Mouse (Mus musculus): ENCODE results near the gene Ccdc114. TPM values are rescaled to one million over a fixed set of nuclear protein-coding genes. Genes with fewer than 3 reads are reported as not detected.

The Ccdc114 gene
- polyA plus RNA-seq (2014; fragmentation: Illumina TruSeq; extraction: RNeasy Lipid Tissue Mini Kit (QIAGEN cat#74804); ENCODE audit: low read depth, low replicate concordance), result 1.2 TPM

DNA sequence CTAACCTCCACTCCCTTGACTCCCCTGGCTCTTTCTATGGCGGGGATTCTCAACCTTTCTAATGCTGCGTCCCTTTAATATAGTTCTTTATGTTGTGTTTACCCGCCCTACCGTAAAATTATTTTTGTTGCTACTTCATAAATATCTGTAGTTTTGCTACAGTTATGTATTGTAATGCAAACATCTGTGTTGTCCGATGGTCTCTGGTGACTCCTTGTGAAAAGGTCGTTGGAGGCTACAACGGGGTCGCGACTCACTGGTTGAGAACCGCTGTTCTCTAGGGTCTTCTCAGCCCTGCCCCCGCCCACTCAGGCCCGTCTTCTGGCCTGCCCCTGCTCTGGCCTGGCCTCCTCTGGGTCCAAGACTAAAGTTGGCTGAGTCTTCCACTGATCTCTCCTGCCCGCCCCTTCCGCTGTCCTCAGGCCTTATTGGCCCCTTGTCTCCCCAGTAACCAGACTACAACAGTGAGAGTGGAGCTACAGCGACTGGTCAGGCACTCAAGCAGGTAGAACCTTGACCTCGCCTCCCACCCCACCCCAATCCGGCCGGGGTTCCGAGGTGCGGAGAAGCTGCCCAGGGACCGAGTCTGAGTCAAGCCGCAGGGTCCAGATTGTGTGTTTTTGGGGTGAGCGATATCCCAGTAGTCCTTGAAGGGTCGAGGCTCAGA, at the start of gene Ccdc114:
Ccdc114 (plus strand) TSS at position 311 of the 667 bp plus-strand sequence.

DNA sequence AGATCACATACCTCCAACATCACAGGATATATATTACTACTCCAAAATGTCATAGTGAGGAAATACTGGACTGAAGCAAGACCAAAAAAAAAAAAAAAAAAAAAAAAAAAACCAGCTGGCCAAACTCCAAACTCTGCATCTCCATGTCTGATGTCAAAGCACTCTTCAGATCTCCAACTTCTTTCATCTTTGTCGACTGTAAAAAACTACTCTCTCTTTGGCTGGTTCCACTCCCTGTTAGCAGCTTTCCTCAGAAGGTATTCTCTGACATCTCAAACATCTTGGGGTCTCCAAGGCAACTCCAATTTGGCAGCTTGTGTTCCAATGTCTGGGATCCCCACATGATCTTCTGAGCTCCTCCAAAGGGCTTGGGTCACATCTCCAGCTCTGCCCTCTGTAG, 45.6 kb upstream of the Ccdc114 start, which contains the start of gene Grin2d:
Grin2d (minus strand) TSS at position 101 of the 400 bp plus-strand sequence.

DNA sequence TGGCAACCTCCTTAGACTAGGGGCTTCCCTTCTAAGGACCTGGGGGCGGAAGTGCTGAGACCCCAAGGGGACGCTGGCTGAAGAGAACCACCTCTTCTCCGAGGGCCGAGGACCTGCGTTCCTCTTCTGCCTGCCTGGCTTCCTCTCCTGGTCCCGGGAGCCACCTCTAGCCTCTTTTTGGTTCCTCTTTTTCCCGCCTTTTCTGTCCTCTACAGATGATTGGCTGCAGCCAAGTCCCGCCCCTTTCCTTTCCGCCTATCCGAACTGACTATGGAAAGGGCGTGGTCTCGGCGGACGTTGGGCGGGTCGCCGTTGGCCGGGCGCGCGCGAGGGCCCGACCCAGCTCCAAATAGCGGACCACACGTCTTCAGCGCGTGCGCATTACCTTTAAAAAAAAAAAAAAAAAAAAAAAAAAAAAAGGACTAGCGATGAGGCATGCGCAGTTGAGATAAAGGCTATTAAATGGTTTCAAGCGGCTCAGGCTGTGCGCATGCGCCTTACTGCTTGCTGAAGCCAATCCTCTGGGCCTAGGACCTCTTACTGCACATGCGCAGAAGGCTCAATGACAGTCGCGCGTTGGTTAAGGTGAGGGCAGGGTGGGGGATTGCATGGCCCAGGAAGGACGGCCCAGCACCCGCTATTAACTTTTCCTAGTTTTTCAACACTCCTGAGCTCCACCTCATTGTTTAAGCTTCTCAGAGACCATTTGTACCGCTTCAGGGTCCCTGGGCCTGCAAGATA, 27.2 kb upstream of the Ccdc114 start, which contains the start of the genes Syngr4 and Tmem143:
Syngr4 (minus strand) TSS at position 198 of the 741 bp plus-strand sequence.
Tmem143 (plus strand) TSS at position 425 of the 741 bp plus-strand sequence.

DNA sequence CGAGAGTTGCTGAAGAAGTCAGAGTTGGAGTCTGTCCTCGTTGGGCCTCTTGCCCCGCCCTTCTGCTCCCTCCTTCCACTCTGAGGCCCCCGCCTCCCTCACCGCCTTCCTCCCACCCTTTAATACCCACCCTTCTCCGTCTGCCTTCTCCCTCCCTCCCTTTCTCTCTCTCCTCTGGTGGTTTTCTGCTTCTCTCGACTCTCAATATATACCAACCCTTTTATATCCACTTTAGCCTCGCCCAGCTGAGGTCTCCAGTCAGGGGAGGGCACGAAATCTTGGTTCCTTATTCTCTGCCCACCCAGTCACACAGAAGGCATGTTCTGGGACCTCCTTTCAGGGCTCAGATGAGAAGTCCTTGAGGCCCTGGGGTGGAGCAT, 2.6 kb upstream of the Ccdc114 start, which contains the start of gene Emp3:
Emp3 (minus strand) TSS at position 163 of the 380 bp plus-strand sequence.

Other genes starting within 250 kb of the Ccdc114 start
- gene Ntn5, start 240.1 kb upstream of the Ccdc114 start, polyA plus RNA-seq (2014; fragmentation: Illumina TruSeq; extraction: RNeasy Lipid Tissue Mini Kit (QIAGEN cat#74804); ENCODE audit: low read depth, low replicate concordance), result not detected
- gene Sec1, start 229.7 kb upstream of the Ccdc114 start, polyA plus RNA-seq (2014; fragmentation: Illumina TruSeq; extraction: RNeasy Lipid Tissue Mini Kit (QIAGEN cat#74804); ENCODE audit: low read depth, low replicate concordance), result not detected
- not detected for gene Car11, start 224.2 kb upstream of the Ccdc114 start, polyA plus RNA-seq (2014; fragmentation: Illumina TruSeq; extraction: RNeasy Lipid Tissue Mini Kit (QIAGEN cat#74804); ENCODE audit: low read depth, low replicate concordance)
- gene Dbp, start 219.0 kb upstream of the Ccdc114 start, polyA plus RNA-seq (2014; fragmentation: Illumina TruSeq; extraction: RNeasy Lipid Tissue Mini Kit (QIAGEN cat#74804); ENCODE audit: low read depth, low replicate concordance), result 2.9 TPM
- 2.1 TPM for gene Rpl18, start 208.6 kb upstream of the Ccdc114 start, polyA plus RNA-seq (2014; fragmentation: Illumina TruSeq; extraction: RNeasy Lipid Tissue Mini Kit (QIAGEN cat#74804); ENCODE audit: low read depth, low replicate concordance)
- gene Sphk2, start 206.1 kb upstream of the Ccdc114 start, polyA plus RNA-seq (2014; fragmentation: Illumina TruSeq; extraction: RNeasy Lipid Tissue Mini Kit (QIAGEN cat#74804); ENCODE audit: low read depth, low replicate concordance), result 0.66 TPM
- 55.9 TPM for gene Fam83e, start 202.9 kb upstream of the Ccdc114 start, polyA plus RNA-seq (2014; fragmentation: Illumina TruSeq; extraction: RNeasy Lipid Tissue Mini Kit (QIAGEN cat#74804); ENCODE audit: low read depth, low replicate concordance)
- gene Spaca4, start 198.3 kb upstream of the Ccdc114 start, polyA plus RNA-seq (2014; fragmentation: Illumina TruSeq; extraction: RNeasy Lipid Tissue Mini Kit (QIAGEN cat#74804); ENCODE audit: low read depth, low replicate concordance), result not detected
- not detected for gene Lmtk3, start 140.3 kb upstream of the Ccdc114 start, polyA plus RNA-seq (2014; fragmentation: Illumina TruSeq; extraction: RNeasy Lipid Tissue Mini Kit (QIAGEN cat#74804); ENCODE audit: low read depth, low replicate concordance)
- gene Sult2b1, start 139.4 kb upstream of the Ccdc114 start, polyA plus RNA-seq (2014; fragmentation: Illumina TruSeq; extraction: RNeasy Lipid Tissue Mini Kit (QIAGEN cat#74804); ENCODE audit: low read depth, low replicate concordance), result 2.6 TPM
- gene Cyth2, start 109.5 kb upstream of the Ccdc114 start, polyA plus RNA-seq (2014; fragmentation: Illumina TruSeq; extraction: RNeasy Lipid Tissue Mini Kit (QIAGEN cat#74804); ENCODE audit: low read depth, low replicate concordance), result 17.2 TPM
- not detected for gene Kcnj14, start 99.3 kb upstream of the Ccdc114 start, polyA plus RNA-seq (2014; fragmentation: Illumina TruSeq; extraction: RNeasy Lipid Tissue Mini Kit (QIAGEN cat#74804); ENCODE audit: low read depth, low replicate concordance)
- not detected for gene Grwd1, start 93.1 kb upstream of the Ccdc114 start, polyA plus RNA-seq (2014; fragmentation: Illumina TruSeq; extraction: RNeasy Lipid Tissue Mini Kit (QIAGEN cat#74804); ENCODE audit: low read depth, low replicate concordance)
- 98.6 TPM for gene Kdelr1, start 51.3 kb upstream of the Ccdc114 start, polyA plus RNA-seq (2014; fragmentation: Illumina TruSeq; extraction: RNeasy Lipid Tissue Mini Kit (QIAGEN cat#74804); ENCODE audit: low read depth, low replicate concordance)
- gene Grin2d, start 45.7 kb upstream of the Ccdc114 start, polyA plus RNA-seq (2014; fragmentation: Illumina TruSeq; extraction: RNeasy Lipid Tissue Mini Kit (QIAGEN cat#74804); ENCODE audit: low read depth, low replicate concordance), result not detected
- gene Syngr4, start 27.4 kb upstream of the Ccdc114 start, polyA plus RNA-seq (2014; fragmentation: Illumina TruSeq; extraction: RNeasy Lipid Tissue Mini Kit (QIAGEN cat#74804); ENCODE audit: low read depth, low replicate concordance), result not detected
- gene Tmem143, start 27.1 kb upstream of the Ccdc114 start, polyA plus RNA-seq (2014; fragmentation: Illumina TruSeq; extraction: RNeasy Lipid Tissue Mini Kit (QIAGEN cat#74804); ENCODE audit: low read depth, low replicate concordance), result 0.63 TPM
- gene Emp3, start 2.7 kb upstream of the Ccdc114 start, polyA plus RNA-seq (2014; fragmentation: Illumina TruSeq; extraction: RNeasy Lipid Tissue Mini Kit (QIAGEN cat#74804); ENCODE audit: low read depth, low replicate concordance), result not detected
- gene Abcc6, start 106.2 kb downstream of the Ccdc114 start, polyA plus RNA-seq (2014; fragmentation: Illumina TruSeq; extraction: RNeasy Lipid Tissue Mini Kit (QIAGEN cat#74804); ENCODE audit: low read depth, low replicate concordance), result 0.09 TPM
- gene Nomo1, start 109.6 kb downstream of the Ccdc114 start, polyA plus RNA-seq (2014; fragmentation: Illumina TruSeq; extraction: RNeasy Lipid Tissue Mini Kit (QIAGEN cat#74804); ENCODE audit: low read depth, low replicate concordance), result 2.8 TPM
- not detected for gene Kcnj11, start 176.7 kb downstream of the Ccdc114 start, polyA plus RNA-seq (2014; fragmentation: Illumina TruSeq; extraction: RNeasy Lipid Tissue Mini Kit (QIAGEN cat#74804); ENCODE audit: low read depth, low replicate concordance)

All from sigmoid colon, adult 10 weeks (tissue).